Mouse (Mus musculus): Measurements from ENCODE around the gene Rnf144a. TPM values are rescaled to one million over a fixed set of nuclear protein-coding genes. Genes with fewer than 3 reads are reported as not detected.

Gene Rnf144a
- polyA plus RNA-seq, 1 experiment from 2014 or later = 7.4 TPM

GRCm38 (mm10) chr12:26333678-26334077, 81.4 kb downstream of the Rnf144a start:
- 0 out of 2 replicates have a peak, but pooled peaks cover 3% of the 10 kb centered on the region for H3K4me1 ChIP-seq (ENCODE audit: control insufficient read depth, insufficient read depth, low read length)
- H3K4me2 ChIP-seq = no peak overlapping the region
- no peaks in the 10 kb centered on the region for H3K36me3 ChIP-seq (ENCODE audit: control insufficient read depth, insufficient read depth, low read length)
- no peaks in the 10 kb centered on the region for H3K27me3 ChIP-seq (ENCODE audit: control insufficient read depth, insufficient read depth, low read length)
- WGBS (ENCODE audit: insufficient replicate concordance) = 60% methylated on average over 1 of the region's 1 CpGs
- no peak overlapping the region for H3K9ac ChIP-seq (ENCODE audit: low read depth, low read length)
- no peaks in the 10 kb centered on the region for H3K9me3 ChIP-seq (replicated peaks; ENCODE audit: control insufficient read depth, low read length)
- H3K27ac ChIP-seq (ENCODE audit: low read depth, low read length) = no peak overlapping the region
- no peak overlapping the region for H3K4me3 ChIP-seq (ENCODE audit: low read depth, low read length)
- ATAC-seq (replicated peaks; ENCODE audit: insufficient number of reproducible peaks, low FRiP score, low TSS enrichment) = no peak

- 71% methylated on average over 3 of the region's 3 CpGs for WGBS (ENCODE audit: insufficient replicate concordance)
- 0 out of 2 replicates have a peak, but pooled peaks have one; percentile 26 for ATAC-seq (replicated peaks; ENCODE audit: insufficient number of reproducible peaks, low FRiP score, low TSS enrichment)
- no peak overlapping the region for H3K4me3 ChIP-seq (ENCODE audit: low read depth, low read length)
Measured at GRCm38 (mm10) chr12:26331048-26331447, 84.0 kb downstream of the Rnf144a start.

GRCm38 (mm10) chr12:26329756-26330155, 85.3 kb downstream of the Rnf144a start:
- Histone ChIP-seq H3K4me1 (ENCODE audit: control insufficient read depth, insufficient read depth, low read length) (0 out of 2 replicates have a peak, but pooled peaks cover 3% of the 10 kb centered on the region), H3K9me3 (replicated peaks; ENCODE audit: control insufficient read depth, low read length) (no peaks in the 10 kb centered on the region), H3K27me3 (ENCODE audit: control insufficient read depth, insufficient read depth, low read length) (no peaks in the 10 kb centered on the region), H3K9ac (ENCODE audit: low read depth, low read length) (no peak overlapping the region), H3K27ac (ENCODE audit: low read depth, low read length) (no peak overlapping the region), H3K36me3 (ENCODE audit: control insufficient read depth, insufficient read depth, low read length) (no peaks in the 10 kb centered on the region), H3K4me2 (no peak overlapping the region), H3K4me3 (ENCODE audit: low read depth, low read length) (no peak overlapping the region)
- no peak for ATAC-seq (replicated peaks; ENCODE audit: insufficient number of reproducible peaks, low FRiP score, low TSS enrichment)
- WGBS (ENCODE audit: insufficient replicate concordance) = 67% methylated on average over 5 of the region's 5 CpGs

More at GRCm38 (mm10) chr12:26331048-26331447, 84.0 kb downstream of the Rnf144a start:
- Histone ChIP-seq H3K9me3 (replicated peaks; ENCODE audit: control insufficient read depth, low read length) (no peaks in the 10 kb centered on the region), H3K4me1 (ENCODE audit: control insufficient read depth, insufficient read depth, low read length) (0 out of 2 replicates have a peak, but pooled peaks cover 3% of the 10 kb centered on the region), H3K27me3 (ENCODE audit: control insufficient read depth, insufficient read depth, low read length) (no peaks in the 10 kb centered on the region), H3K9ac (ENCODE audit: low read depth, low read length) (no peak overlapping the region), H3K4me2 (no peak overlapping the region), H3K27ac (ENCODE audit: low read depth, low read length) (no peak overlapping the region), H3K36me3 (ENCODE audit: control insufficient read depth, insufficient read depth, low read length) (no peaks in the 10 kb centered on the region)

- Histone ChIP-seq H3K36me3 (ENCODE audit: control insufficient read depth, insufficient read depth, low read length) (no peaks in the 10 kb centered on the region), H3K4me1 (ENCODE audit: control insufficient read depth, insufficient read depth, low read length) (peaks cover 3% of the 10 kb centered on the region; the same call in 1 of the 2 replicates), H3K27me3 (ENCODE audit: control insufficient read depth, insufficient read depth, low read length) (no peaks in the 10 kb centered on the region), H3K4me2 (no peak overlapping the region), H3K27ac (ENCODE audit: low read depth, low read length) (no peak overlapping the region), H3K9ac (ENCODE audit: low read depth, low read length) (no peak overlapping the region), H3K9me3 (replicated peaks; ENCODE audit: control insufficient read depth, low read length) (no peaks in the 10 kb centered on the region), H3K4me3 (ENCODE audit: low read depth, low read length) (no peak overlapping the region)
- 84% methylated on average over 6 of the region's 6 CpGs for WGBS (ENCODE audit: insufficient replicate concordance)
- no peak for ATAC-seq (replicated peaks; ENCODE audit: insufficient number of reproducible peaks, low FRiP score, low TSS enrichment)
Measured at GRCm38 (mm10) chr12:26329031-26329675, 85.9 kb downstream of the Rnf144a start.

- H3K9me3 ChIP-seq (replicated peaks; ENCODE audit: control insufficient read depth, low read length) = no peaks in the 10 kb centered on the region
- H3K4me1 ChIP-seq (ENCODE audit: control insufficient read depth, insufficient read depth, low read length) = no peaks in the 10 kb centered on the region; the same call in 1 of the 2 replicates
- 70% methylated on average over 5 of the region's 5 CpGs for WGBS (ENCODE audit: insufficient replicate concordance)
- no peaks in the 10 kb centered on the region for H3K27me3 ChIP-seq (ENCODE audit: control insufficient read depth, insufficient read depth, low read length)
- H3K36me3 ChIP-seq (ENCODE audit: control insufficient read depth, insufficient read depth, low read length) = no peaks in the 10 kb centered on the region
- H3K9ac ChIP-seq (ENCODE audit: low read depth, low read length) = no peak overlapping the region
- no peak overlapping the region for H3K4me3 ChIP-seq (ENCODE audit: low read depth, low read length)
- no peak overlapping the region for H3K27ac ChIP-seq (ENCODE audit: low read depth, low read length)
- H3K4me2 ChIP-seq = no peak overlapping the region
- ATAC-seq (replicated peaks; ENCODE audit: insufficient number of reproducible peaks, low FRiP score, low TSS enrichment) = no peak
Measured at GRCm38 (mm10) chr12:26323783-26324364, 91.2 kb downstream of the Rnf144a start.

GRCm38 (mm10) chr12:26316261-26316660, 98.8 kb downstream of the Rnf144a start:
- Histone ChIP-seq H3K4me1 (ENCODE audit: control insufficient read depth, insufficient read depth, low read length) (no peaks in the 10 kb centered on the region), H3K27ac (ENCODE audit: low read depth, low read length) (no peak overlapping the region), H3K36me3 (ENCODE audit: control insufficient read depth, insufficient read depth, low read length) (0 out of 2 replicates have a peak, but pooled peaks cover 2% of the 10 kb centered on the region), H3K9me3 (replicated peaks; ENCODE audit: control insufficient read depth, low read length) (no peaks in the 10 kb centered on the region), H3K9ac (ENCODE audit: low read depth, low read length) (no peak overlapping the region), H3K4me2 (no peak overlapping the region), H3K4me3 (ENCODE audit: low read depth, low read length) (no peak overlapping the region), H3K27me3 (ENCODE audit: control insufficient read depth, insufficient read depth, low read length) (no peaks in the 10 kb centered on the region)
- 69% methylated on average over 3 of the region's 3 CpGs for WGBS (ENCODE audit: insufficient replicate concordance)
- ATAC-seq (replicated peaks; ENCODE audit: insufficient number of reproducible peaks, low FRiP score, low TSS enrichment) = no peak

GRCm38 (mm10) chr12:26314959-26315358, 100.1 kb downstream of the Rnf144a start:
- H3K36me3 ChIP-seq (ENCODE audit: control insufficient read depth, insufficient read depth, low read length) = 0 out of 2 replicates have a peak, but pooled peaks cover 2% of the 10 kb centered on the region
- no peak overlapping the region for H3K27ac ChIP-seq (ENCODE audit: low read depth, low read length)
- no peak for ATAC-seq (replicated peaks; ENCODE audit: insufficient number of reproducible peaks, low FRiP score, low TSS enrichment)
- no peaks in the 10 kb centered on the region for H3K9me3 ChIP-seq (replicated peaks; ENCODE audit: control insufficient read depth, low read length)
- no peak overlapping the region for H3K4me3 ChIP-seq (ENCODE audit: low read depth, low read length)
- 36% methylated on average over 5 of the region's 5 CpGs for WGBS (ENCODE audit: insufficient replicate concordance)
- H3K27me3 ChIP-seq (ENCODE audit: control insufficient read depth, insufficient read depth, low read length) = no peaks in the 10 kb centered on the region
- no peaks in the 10 kb centered on the region for H3K4me1 ChIP-seq (ENCODE audit: control insufficient read depth, insufficient read depth, low read length)
- no peak overlapping the region for H3K4me2 ChIP-seq
- no peak overlapping the region for H3K9ac ChIP-seq (ENCODE audit: low read depth, low read length)

- Histone ChIP-seq H3K9ac (ENCODE audit: low read depth, low read length) (no peak overlapping the region), H3K27me3 (ENCODE audit: control insufficient read depth, insufficient read depth, low read length) (no peaks in the 10 kb centered on the region), H3K4me1 (ENCODE audit: control insufficient read depth, insufficient read depth, low read length) (no peaks in the 10 kb centered on the region), H3K4me2 (no peak overlapping the region), H3K9me3 (replicated peaks; ENCODE audit: control insufficient read depth, low read length) (no peaks in the 10 kb centered on the region), H3K27ac (ENCODE audit: low read depth, low read length) (no peak overlapping the region), H3K36me3 (ENCODE audit: control insufficient read depth, insufficient read depth, low read length) (no peaks in the 10 kb centered on the region), H3K4me3 (ENCODE audit: low read depth, low read length) (no peak overlapping the region)
- ATAC-seq (replicated peaks; ENCODE audit: insufficient number of reproducible peaks, low FRiP score, low TSS enrichment) = no peak
Measured at GRCm38 (mm10) chr12:26311548-26311947, 103.5 kb downstream of the Rnf144a start.

GRCm38 (mm10) chr12:26310247-26310646, 104.8 kb downstream of the Rnf144a start:
- Histone ChIP-seq H3K27me3 (ENCODE audit: control insufficient read depth, insufficient read depth, low read length) (no peaks in the 10 kb centered on the region), H3K27ac (ENCODE audit: low read depth, low read length) (no peak overlapping the region), H3K9me3 (replicated peaks; ENCODE audit: control insufficient read depth, low read length) (no peaks in the 10 kb centered on the region), H3K4me3 (ENCODE audit: low read depth, low read length) (no peak overlapping the region), H3K36me3 (ENCODE audit: control insufficient read depth, insufficient read depth, low read length) (no peaks in the 10 kb centered on the region), H3K4me2 (no peak overlapping the region), H3K9ac (ENCODE audit: low read depth, low read length) (no peak overlapping the region), H3K4me1 (ENCODE audit: control insufficient read depth, insufficient read depth, low read length) (no peaks in the 10 kb centered on the region)
- 69% methylated on average over 11 of the region's 11 CpGs for WGBS (ENCODE audit: insufficient replicate concordance)
- ATAC-seq (replicated peaks; ENCODE audit: insufficient number of reproducible peaks, low FRiP score, low TSS enrichment) = no peak

Data from heart, embryonic 11.5 days (tissue).